Mouse (Mus musculus): ENCODE measurements around the gene Tomm40l.
"Not testable (repeated sequence)": the region's sequence is repeated elsewhere in the genome, so short reads cannot be mapped to it uniquely, and the experiment has no call there.

Gene Tomm40l

DNA sequence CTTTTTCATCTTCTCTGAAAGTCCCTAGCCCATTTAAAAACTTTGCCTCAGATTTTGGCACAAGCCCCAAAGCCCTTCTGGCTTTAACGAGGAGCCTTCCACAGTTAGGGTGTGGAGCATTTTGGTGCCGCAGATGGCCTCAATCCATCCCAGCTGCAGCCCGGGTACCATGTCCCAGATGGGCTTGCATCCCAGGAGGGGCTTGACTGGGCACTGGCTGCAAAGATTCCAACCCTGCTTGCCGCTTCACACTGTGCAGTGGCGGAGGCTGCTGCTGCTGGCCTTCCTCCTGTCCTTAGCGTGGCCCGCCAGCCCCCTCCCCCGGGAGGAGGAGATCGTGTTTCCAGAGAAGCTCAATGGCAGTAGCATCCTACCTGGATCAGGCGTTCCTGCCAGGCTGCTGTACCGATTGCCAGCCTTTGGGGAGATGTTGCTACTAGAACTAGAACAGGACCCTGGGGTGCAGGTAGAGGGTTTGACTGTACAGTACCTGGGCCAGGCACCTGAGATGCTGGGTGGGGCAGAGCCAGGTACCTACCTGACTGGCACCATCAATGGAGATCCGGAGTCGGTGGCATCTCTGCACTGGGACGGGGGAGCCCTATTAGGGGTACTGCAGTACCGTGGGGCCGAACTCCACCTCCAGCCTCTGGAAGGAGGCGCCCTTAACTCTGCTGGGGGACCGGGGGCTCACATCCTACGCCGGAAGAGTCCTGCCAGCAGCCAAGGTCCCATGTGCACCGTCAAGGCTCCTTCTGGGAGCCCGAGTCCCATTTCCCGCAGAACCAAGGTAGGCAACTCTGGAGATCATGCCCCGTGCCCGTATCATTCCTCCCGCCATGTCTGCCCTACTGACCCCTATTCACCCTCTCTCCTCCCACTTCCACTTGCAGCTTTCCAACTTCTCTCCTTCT is 28.6 kb upstream of the Tomm40l start, which contains the start of gene Ndufs2:
TSS of gene Ndufs2 (minus strand) at position 709 of the 914 bp plus-strand sequence.
- DNase-seq (ENCODE audit: low spot score in 2 of 2), result no peak

- no peak for DNase-seq (ENCODE audit: low spot score in 2 of 2)
Measured at GRCm38 (mm10) chr1:171249913-171250600, 27.7 kb upstream of the Tomm40l start, which contains the start of gene Adamts4. TSS of gene Adamts4 (plus strand) at chr1:171250421.

GRCm38 (mm10) chr1:171248386-171249226 is 26.3 kb upstream of the Tomm40l start:
- no peak for DNase-seq (ENCODE audit: low spot score in 2 of 2)

DNA sequence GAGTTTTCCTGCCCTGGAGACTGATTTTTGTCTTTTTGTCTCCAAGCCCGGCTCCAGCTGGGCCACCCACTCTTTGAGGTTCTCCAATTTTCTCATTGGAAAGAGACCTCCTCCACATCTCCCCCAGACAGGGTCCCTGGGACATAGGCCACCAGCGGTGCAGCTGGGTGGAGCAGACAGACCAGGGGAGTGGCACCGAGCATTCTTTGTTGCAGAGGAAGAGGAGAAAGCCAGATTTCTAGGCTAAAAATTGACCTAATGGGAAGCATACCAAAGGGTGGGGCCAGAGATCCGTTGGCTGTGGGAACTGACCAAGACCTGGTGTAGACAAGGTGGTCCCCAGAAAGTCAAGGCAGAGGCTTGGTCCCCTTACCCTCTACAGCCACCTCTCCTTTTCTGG is 25.6 kb upstream of the Tomm40l start:
- no peak for DNase-seq (ENCODE audit: low spot score in 2 of 2)

- DNase-seq (ENCODE audit: low spot score in 2 of 2), result no peak
Measured at GRCm38 (mm10) chr1:171247453-171247841, 25.1 kb upstream of the Tomm40l start.

GRCm38 (mm10) chr1:171246709-171247452 is 24.6 kb upstream of the Tomm40l start:
- peak; percentile 95 to 97 for DNase-seq (ENCODE audit: low spot score in 2 of 2)

GRCm38 (mm10) chr1:171245353-171245752 is 23.0 kb upstream of the Tomm40l start:
- DNase-seq (ENCODE audit: low spot score in 2 of 2), result no peak

GRCm38 (mm10) chr1:171241952-171242351 is 19.6 kb upstream of the Tomm40l start:
- not testable (repeated sequence) for DNase-seq (ENCODE audit: low spot score in 2 of 2)

- no peak for DNase-seq (ENCODE audit: low spot score in 2 of 2)
Measured at GRCm38 (mm10) chr1:171240911-171241310, 18.6 kb upstream of the Tomm40l start.

GRCm38 (mm10) chr1:171239992-171240744 is 17.9 kb upstream of the Tomm40l start:
- no peak for DNase-seq (ENCODE audit: low spot score in 2 of 2)

- DNase-seq (ENCODE audit: low spot score in 2 of 2), result peak; percentile 63 to 69
Measured at GRCm38 (mm10) chr1:171238463-171238862, 16.1 kb upstream of the Tomm40l start.

GRCm38 (mm10) chr1:171237438-171237837 is 15.1 kb upstream of the Tomm40l start:
- no peak for DNase-seq (ENCODE audit: low spot score in 2 of 2)

- no peak for DNase-seq (ENCODE audit: low spot score in 2 of 2)
Measured at GRCm38 (mm10) chr1:171235791-171236190, 13.5 kb upstream of the Tomm40l start.

DNA sequence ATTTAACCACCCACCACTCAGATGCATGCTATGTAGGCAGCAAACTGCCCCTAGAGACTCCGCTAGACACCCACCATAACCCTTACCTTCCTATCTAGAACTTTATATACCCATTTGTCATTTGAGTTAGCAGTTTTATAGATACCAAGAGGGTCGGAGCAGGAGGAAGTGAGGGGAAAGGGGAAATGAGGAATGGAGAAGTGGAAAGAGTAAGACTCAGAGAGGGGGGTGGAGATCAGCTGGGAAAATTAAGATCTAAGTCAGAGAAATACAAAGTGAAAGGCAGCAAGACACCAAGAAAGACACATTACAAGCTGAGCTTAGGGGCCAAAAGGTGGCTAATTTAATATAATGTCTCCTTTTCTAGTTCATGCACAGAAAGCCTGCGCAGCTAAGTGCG is 12.2 kb upstream of the Tomm40l start:
- DNase-seq (ENCODE audit: low spot score in 2 of 2), result no peak

GRCm38 (mm10) chr1:171234126-171234525 is 11.8 kb upstream of the Tomm40l start, which contains the start of gene Fcer1g:
TSS of gene Fcer1g (minus strand) at chr1:171234365.
- DNase-seq (ENCODE audit: low spot score in 2 of 2), result peak; percentile 71 to 84

GRCm38 (mm10) chr1:171232800-171233730 is 10.8 kb upstream of the Tomm40l start:
- DNase-seq (ENCODE audit: low spot score in 2 of 2), result no peak

- no peak for DNase-seq (ENCODE audit: low spot score in 2 of 2)
Measured at GRCm38 (mm10) chr1:171232348-171232747, 10.0 kb upstream of the Tomm40l start.

DNA sequence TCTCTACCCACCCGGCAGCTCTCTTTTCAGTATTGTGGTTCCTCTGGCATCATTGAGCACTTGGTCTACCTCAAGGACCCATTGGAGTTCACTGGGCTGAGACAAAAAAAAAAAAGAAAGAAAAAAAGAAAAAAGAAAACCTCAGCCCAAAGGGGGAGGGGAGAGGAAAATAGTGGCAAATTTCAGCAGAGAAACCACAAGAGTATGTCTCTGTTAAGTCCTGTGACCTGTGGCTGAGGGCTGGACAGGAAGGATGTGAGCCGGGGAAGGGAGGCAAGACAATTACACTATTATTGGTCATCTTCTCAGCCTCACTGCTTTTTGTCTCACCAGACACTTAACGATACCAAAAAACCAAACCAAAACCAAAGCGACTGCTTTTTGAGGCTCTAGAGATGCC is 9.5 kb upstream of the Tomm40l start:
- DNase-seq (ENCODE audit: low spot score in 2 of 2), result peak; percentile 63 to 82

- no peak for DNase-seq (ENCODE audit: low spot score in 2 of 2)
Measured at GRCm38 (mm10) chr1:171230215-171230614, 7.9 kb upstream of the Tomm40l start.

All from natural killer cell, adult 2 months (primary cell).